Mouse (Mus musculus): ENCODE results near the gene Olfr1303. TPM values are rescaled to one million over a fixed set of nuclear protein-coding genes. Genes with fewer than 3 reads are reported as not detected.

Olfr1303 gene
- polyA plus RNA-seq (2014; fragmentation: Nextera tagmentation; extraction: Ambion mirVana): 0.20 TPM in 1 of 2 replicates, not detected in the other

- no peaks in the 10 kb centered on the region for H3K4me1 ChIP-seq (replicated peaks; ENCODE audit: control insufficient read depth, insufficient read depth, low read length)
- no peaks in the 10 kb centered on the region for H3K27me3 ChIP-seq (ENCODE audit: control insufficient read depth, insufficient read depth, low read length)
- DNase-seq (ENCODE audit: low spot score) (no peak), ATAC-seq (replicated peaks; ENCODE audit: low FRiP score) (no peak)
- H3K4me2 ChIP-seq (ENCODE audit: low read depth, low read length, severe bottlenecking): no peak within 1 kb of the TSS
- WGBS: 85% methylated on average over 2 of the region's 2 CpGs
- no peaks in the 10 kb centered on the region for H3K9me3 ChIP-seq (ENCODE audit: control insufficient read depth, low read length)
- no peak within 1 kb of the TSS for H3K27ac ChIP-seq (ENCODE audit: low read depth, low read length)
- no peak within 1 kb of the TSS for H3K9ac ChIP-seq (ENCODE audit: low read length)
- H3K4me3 ChIP-seq (ENCODE audit: low read depth, low read length): no peak within 1 kb of the TSS
- no peaks in the 10 kb centered on the region for H3K36me3 ChIP-seq (ENCODE audit: control insufficient read depth, insufficient read depth, low read length)
These were observed at the start of gene Olfr1303 for GRCm38 (mm10) chr2:111820240-111820639. Gene Olfr1303, minus strand, starts transcription at chr2:111820340.

- no peaks in the 10 kb centered on the region for H3K36me3 ChIP-seq (ENCODE audit: control insufficient read depth, insufficient read depth, low read length)
- no peak overlapping the region for H3K4me2 ChIP-seq (ENCODE audit: low read depth, low read length, severe bottlenecking)
- H3K27ac ChIP-seq (ENCODE audit: low read depth, low read length): no peak overlapping the region
- H3K9ac ChIP-seq (ENCODE audit: low read length): no peak overlapping the region
- H3K4me1 ChIP-seq (replicated peaks; ENCODE audit: control insufficient read depth, insufficient read depth, low read length): no peaks in the 10 kb centered on the region
- no peak overlapping the region for H3K4me3 ChIP-seq (ENCODE audit: low read depth, low read length)
- DNase-seq (ENCODE audit: low spot score) (no peak), ATAC-seq (replicated peaks; ENCODE audit: low FRiP score) (no peak)
- no peaks in the 10 kb centered on the region for H3K9me3 ChIP-seq (ENCODE audit: control insufficient read depth, low read length)
- H3K27me3 ChIP-seq (ENCODE audit: control insufficient read depth, insufficient read depth, low read length): no peaks in the 10 kb centered on the region
These were observed 7.2 kb downstream of the Olfr1303 start for GRCm38 (mm10) chr2:111812936-111813335.

GRCm38 (mm10) chr2:111777129-111777528 lies 43.0 kb downstream of the Olfr1303 start, which contains the start of gene Olfr1302:
Gene Olfr1302, plus strand, starts transcription at chr2:111777429.
- Histone ChIP-seq H3K4me1 (replicated peaks; ENCODE audit: control insufficient read depth, insufficient read depth, low read length) (no peaks in the 10 kb centered on the region), H3K9ac (ENCODE audit: low read length) (no peak within 1 kb of the TSS), H3K36me3 (ENCODE audit: control insufficient read depth, insufficient read depth, low read length) (no peaks in the 10 kb centered on the region), H3K27me3 (ENCODE audit: control insufficient read depth, insufficient read depth, low read length) (no peaks in the 10 kb centered on the region), H3K4me2 (ENCODE audit: low read depth, low read length, severe bottlenecking) (no peak within 1 kb of the TSS), H3K4me3 (ENCODE audit: low read depth, low read length) (no peak within 1 kb of the TSS), H3K27ac (ENCODE audit: low read depth, low read length) (no peak within 1 kb of the TSS), H3K9me3 (ENCODE audit: control insufficient read depth, low read length) (no peaks in the 10 kb centered on the region)
- DNase-seq (ENCODE audit: low spot score): no peak
- ATAC-seq (replicated peaks; ENCODE audit: low FRiP score): no peak
- WGBS: 75% methylated on average over 2 of the region's 2 CpGs

Other genes with a start within 250 kb of the Olfr1303 start
- not detected in 2 replicates for gene Olfr1297, start 193.8 kb downstream of the Olfr1303 start, polyA plus RNA-seq (2014; fragmentation: Nextera tagmentation; extraction: Ambion mirVana)
- gene Olfr1298, start 171.1 kb downstream of the Olfr1303 start, polyA plus RNA-seq (2014; fragmentation: Nextera tagmentation; extraction: Ambion mirVana): not detected in 2 replicates
- not detected in 2 replicates for gene Olfr1299, start 158.9 kb downstream of the Olfr1303 start, polyA plus RNA-seq (2014; fragmentation: Nextera tagmentation; extraction: Ambion mirVana)
- gene Olfr1301, start 69.3 kb downstream of the Olfr1303 start, polyA plus RNA-seq (2014; fragmentation: Nextera tagmentation; extraction: Ambion mirVana): not detected in 2 replicates
- not detected in 2 replicates for gene Olfr1302, start 42.9 kb downstream of the Olfr1303 start, polyA plus RNA-seq (2014; fragmentation: Nextera tagmentation; extraction: Ambion mirVana)
- gene Olfr1305, start 56.8 kb upstream of the Olfr1303 start, polyA plus RNA-seq (2014; fragmentation: Nextera tagmentation; extraction: Ambion mirVana): not detected in 2 replicates
- not detected in 2 replicates for gene Olfr1306, start 95.9 kb upstream of the Olfr1303 start, polyA plus RNA-seq (2014; fragmentation: Nextera tagmentation; extraction: Ambion mirVana)
- 0.01 TPM in 2 replicates for gene Olfr1307, start 129.1 kb upstream of the Olfr1303 start, polyA plus RNA-seq (2014; fragmentation: Nextera tagmentation; extraction: Ambion mirVana)
- gene Olfr1308, start 144.6 kb upstream of the Olfr1303 start, polyA plus RNA-seq (2014; fragmentation: Nextera tagmentation; extraction: Ambion mirVana): not detected in 2 replicates
- not detected in 2 replicates for gene Olfr1309, start 169.9 kb upstream of the Olfr1303 start, polyA plus RNA-seq (2014; fragmentation: Nextera tagmentation; extraction: Ambion mirVana)
- not detected in 2 replicates for gene Olfr1310, start 192.4 kb upstream of the Olfr1303 start, polyA plus RNA-seq (2014; fragmentation: Nextera tagmentation; extraction: Ambion mirVana)
- not detected in 2 replicates for gene Olfr1311, start 204.1 kb upstream of the Olfr1303 start, polyA plus RNA-seq (2014; fragmentation: Nextera tagmentation; extraction: Ambion mirVana)
- not detected in 2 replicates for gene Olfr1312, start 229.9 kb upstream of the Olfr1303 start, polyA plus RNA-seq (2014; fragmentation: Nextera tagmentation; extraction: Ambion mirVana)